Mouse (Mus musculus) liver, adult (tissue): ENCODE results near the gene Diexf.

Experiments used
- GATA4 ChIP-seq: IDR thresholded peaks from 2 replicates; pipeline ENCODE4 v1.6.1; 2014; ENCODE audit warnings: mild to moderate bottlenecking, low read length; ENCODE audit not compliant: insufficient replicate concordance

Diexf gene

DNA sequence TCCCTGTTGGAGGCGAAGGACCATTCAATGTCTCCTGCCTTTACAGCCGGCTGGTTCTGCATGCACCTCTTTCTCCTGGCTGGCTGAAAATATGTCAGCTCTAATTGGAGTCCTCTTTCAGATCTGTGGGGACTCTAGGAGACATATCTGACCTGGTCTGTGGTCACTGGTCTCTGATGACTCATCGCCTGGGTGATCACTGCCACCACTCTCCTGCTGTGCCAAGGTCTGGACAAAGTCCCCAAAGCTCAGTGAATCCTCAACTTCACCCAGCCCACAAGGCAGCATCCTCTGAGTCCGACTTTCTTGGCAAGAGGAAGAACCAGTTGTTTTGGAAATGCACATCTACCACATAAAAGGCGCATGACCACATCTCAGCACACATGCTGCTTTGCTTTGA, 27.5 kb downstream of the Diexf start:
- no peak for TF ChIP-seq GATA4

GRCm38 (mm10) chr1:193102029-193102428, 28.0 kb downstream of the Diexf start:
- no peak for TF ChIP-seq GATA4

GRCm38 (mm10) chr1:193098946-193099345, 31.1 kb downstream of the Diexf start:
- no peak for TF ChIP-seq GATA4

DNA sequence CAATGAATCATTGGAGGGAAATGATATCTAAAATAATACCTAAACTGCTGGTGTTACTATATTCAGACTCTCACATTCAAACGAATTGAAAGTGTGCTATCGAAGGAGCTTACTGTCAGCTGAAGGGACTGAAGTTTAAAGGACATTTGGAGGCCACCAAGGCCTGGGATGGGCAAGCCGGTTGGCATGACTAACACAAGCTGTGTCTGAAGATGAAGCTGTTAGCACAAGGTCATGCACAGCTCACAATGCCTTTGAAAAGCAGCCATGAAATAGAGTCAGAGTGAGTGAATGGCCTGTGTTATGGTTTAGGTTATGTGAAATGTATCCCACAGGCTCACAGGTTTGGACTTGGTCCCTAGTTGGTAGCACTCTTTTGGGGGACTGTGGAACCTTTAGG, 36.5 kb downstream of the Diexf start:
- no peak for TF ChIP-seq GATA4

- TF ChIP-seq GATA4: no peak
Measured at GRCm38 (mm10) chr1:193092771-193093170, 37.3 kb downstream of the Diexf start.

GRCm38 (mm10) chr1:193090894-193091293, 39.2 kb downstream of the Diexf start:
- no peak for TF ChIP-seq GATA4

DNA sequence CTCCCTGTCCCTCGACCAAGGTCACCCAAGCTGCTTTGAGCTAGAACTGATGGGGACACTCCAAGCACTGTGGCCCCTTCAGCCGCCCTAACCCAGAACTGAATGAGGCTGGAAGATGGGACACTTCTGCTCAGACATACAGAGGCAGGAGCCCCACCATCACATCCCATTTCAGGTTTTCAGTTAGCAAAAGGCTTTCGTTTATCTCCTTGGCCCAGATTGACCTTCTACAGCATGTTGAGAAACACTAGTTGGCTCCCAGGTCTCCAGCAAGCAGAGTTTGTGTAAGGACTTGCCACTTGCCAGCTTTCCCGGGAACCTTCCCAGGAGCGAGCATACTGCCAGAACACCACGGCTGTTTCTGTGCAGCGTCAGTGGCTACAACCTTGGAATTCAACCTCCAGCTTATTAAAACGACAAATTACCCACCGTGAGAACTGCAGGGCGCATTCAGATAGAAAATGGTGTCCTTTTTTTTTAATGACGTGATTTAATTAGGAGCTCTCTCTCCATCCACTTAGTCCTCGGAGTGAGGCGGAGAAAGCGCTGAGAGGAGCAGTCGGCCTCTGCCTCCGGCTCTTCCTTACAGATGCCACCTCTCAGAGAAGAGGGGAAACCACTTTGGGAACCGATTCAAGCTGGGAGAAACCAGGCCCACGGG, 39.7 kb downstream of the Diexf start:
- no peak for TF ChIP-seq GATA4

GRCm38 (mm10) chr1:193089683-193090082, 40.4 kb downstream of the Diexf start:
- no peak for TF ChIP-seq GATA4

DNA sequence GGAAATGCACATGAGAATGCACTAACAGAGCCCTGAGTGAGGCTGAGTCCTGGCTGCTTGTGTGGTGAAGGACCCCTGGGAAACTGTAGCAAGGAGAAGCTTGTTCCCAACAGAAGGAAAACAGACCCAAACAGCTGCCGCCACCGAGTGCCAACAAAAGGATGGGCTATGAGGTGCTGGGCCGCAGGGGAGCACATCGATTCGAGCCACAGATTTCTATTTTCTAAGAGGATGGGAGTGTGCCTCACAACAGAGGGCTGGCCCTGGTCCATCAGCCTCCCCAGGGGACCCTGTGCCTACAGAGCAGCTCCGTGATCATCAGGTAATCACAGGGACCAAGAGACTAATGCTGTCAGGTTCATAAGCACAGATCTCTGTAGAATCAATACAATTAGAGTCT, 40.9 kb downstream of the Diexf start:
- TF ChIP-seq GATA4: no peak

- no peak for TF ChIP-seq GATA4
Measured at GRCm38 (mm10) chr1:193086842-193087476, 43.1 kb downstream of the Diexf start.

- TF ChIP-seq GATA4: no peak
Measured at GRCm38 (mm10) chr1:193086111-193086841, 43.8 kb downstream of the Diexf start.

GRCm38 (mm10) chr1:193085541-193086020, 44.5 kb downstream of the Diexf start:
- TF ChIP-seq GATA4: no peak

GRCm38 (mm10) chr1:193084016-193084415, 46.1 kb downstream of the Diexf start:
- TF ChIP-seq GATA4: no peak

- TF ChIP-seq GATA4: no peak; the same call in 1 of the 2 replicates
Measured at GRCm38 (mm10) chr1:193083051-193083450, 47.0 kb downstream of the Diexf start.

DNA sequence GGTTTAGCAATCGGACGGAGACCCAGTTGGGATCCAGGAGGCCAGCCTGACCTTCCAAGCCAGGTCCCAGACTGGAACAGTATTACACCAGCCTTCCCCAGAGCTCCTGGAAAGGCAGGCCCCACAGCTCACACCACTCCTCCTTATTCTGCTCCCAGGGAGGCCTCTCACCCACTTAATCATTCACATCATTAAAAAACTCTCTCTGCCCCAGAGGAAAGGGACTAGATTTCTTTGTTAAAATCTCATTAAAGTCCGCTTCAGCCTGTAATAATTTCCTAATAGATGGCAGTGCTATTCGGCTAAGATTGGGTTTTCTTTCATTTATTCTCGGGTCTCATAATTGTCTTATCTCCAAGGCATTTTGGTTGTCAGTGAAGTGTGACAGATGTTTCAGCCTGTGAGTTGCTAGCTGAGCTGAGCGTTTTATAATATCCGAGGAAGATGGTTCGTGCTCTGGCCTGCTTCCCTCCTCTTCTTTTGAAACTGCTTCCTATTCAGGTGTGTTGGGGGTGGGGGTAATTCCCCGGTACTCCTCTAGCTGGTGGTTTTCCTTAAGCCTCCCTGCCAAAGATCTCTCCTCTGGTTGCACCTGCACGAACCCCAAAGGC, 47.7 kb downstream of the Diexf start:
- no peak for TF ChIP-seq GATA4

DNA sequence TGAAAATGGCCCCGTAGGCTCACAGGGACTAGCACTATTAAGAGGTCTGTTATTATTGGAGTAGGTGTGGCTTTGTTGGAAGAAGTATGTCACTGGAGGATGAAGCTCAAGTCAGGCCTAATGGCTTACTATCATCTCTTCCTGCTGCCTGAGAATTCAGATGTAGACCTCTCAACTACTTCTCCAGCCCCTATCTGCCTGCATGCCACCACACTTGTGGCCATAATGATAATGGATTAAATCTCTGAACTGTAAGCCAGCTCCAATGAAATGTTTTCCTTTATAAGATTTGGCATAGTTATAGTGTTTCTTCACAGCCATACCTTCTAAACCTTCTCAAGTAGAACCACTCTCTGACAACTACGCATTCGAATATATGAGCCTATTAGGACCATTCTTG, 67.5 kb downstream of the Diexf start:
- TF ChIP-seq GATA4: no peak
